Mouse (Mus musculus) cerebellum, adult 18-20 months (tissue): Measurements from ENCODE around the gene Gabpb1.
"Not testable (repeated sequence)": the region's sequence is repeated elsewhere in the genome, so short reads cannot be mapped to it uniquely, and the experiment has no call there.

Source experiments
- DNase-seq, 2 experiments: peaks; one replicate each; pipeline ENCODE4 v3.0.0; 2021

Gabpb1 gene

DNA sequence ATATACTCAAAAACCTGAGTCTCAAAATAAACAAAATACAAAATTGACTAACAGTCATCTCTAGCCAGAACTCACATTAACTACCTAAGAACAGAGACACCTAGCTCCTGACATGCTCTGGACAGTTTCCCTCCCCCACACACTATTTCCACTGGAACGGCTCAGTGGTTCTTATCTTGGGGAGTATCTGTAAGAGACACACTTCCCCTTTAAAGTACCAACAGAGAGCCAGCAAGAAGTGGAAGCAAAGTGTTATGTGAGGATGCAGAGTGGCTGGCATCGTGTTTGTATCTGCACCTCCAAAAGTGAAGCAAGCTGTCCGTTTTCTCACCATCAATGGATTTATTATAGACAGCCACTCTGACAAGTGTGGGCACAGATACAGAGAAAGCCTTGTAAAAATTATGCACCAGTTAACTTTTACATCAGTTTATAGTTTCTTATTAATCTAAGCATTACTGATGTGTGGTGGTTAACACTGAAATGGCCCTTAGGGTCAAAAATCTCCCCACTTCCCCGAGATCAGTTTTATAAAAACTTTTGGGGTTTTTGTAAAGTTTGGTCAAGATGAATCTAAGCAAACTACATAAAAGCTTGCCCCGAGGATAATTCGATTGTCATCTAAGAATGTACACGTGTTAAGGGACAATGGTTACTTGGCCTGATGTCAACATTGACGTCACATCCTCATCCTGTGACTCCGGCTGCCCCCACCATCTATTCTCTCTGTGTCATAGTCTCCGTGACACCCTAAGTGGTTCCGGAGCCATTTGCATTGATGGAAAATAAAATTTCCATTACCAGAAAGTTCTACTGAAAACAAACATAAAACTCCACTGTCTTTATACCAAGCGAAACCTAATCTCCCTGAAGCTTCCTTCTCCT, 40.0 kb downstream of the Gabpb1 start:
- no peak for DNase-seq

GRCm38 (mm10) chr2:126633165-126633564, 43.0 kb downstream of the Gabpb1 start:
- DNase-seq, result no peak

GRCm38 (mm10) chr2:126628455-126628995, 47.6 kb downstream of the Gabpb1 start:
- DNase-seq, result no peak

- peak; percentile 82 to 86 for DNase-seq
Measured at GRCm38 (mm10) chr2:126623138-126623537, 53.0 kb downstream of the Gabpb1 start.

DNA sequence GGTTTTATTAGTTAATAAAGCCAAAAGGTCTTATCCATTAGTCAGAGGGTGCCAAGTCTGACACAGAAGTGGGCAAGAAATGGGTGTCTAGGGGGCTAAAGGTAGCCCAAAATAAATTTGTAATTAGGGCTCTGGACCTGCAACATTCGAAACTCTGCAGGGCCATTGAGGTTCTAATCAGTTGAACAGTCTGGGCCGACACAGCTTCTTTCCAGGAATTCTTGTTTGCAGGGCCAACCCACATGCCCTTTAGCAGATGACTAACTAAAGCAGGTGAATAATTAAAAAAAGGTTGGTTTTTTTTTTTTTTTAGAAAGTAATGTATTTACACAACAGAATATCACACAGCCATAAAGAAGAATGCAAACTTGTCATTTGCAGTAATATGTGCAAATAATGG, 53.7 kb downstream of the Gabpb1 start:
- DNase-seq, result no peak

DNA sequence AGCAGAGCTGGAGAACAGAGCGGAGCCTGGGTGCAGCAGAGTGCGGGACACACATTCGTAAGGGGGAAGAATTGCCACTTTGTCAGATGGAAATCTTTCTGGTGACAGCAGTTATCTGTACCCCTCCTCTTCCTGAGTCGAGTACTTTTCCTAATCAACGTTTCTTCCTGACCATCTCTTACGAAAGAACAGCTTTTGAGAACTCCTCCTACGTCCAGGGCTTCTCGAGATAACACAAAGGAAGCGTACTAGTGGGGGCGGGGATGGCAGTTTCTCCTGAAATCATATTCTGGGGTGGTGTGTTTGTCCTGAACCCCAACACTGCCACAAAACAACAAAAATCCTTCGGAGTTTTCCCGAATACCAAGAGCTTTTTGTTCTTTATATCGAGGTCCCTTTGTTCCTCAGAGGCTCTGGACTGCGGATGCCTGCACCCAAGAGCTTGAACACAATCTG, 56.9 kb downstream of the Gabpb1 start, which contains the start of gene Hdc:
Gene Hdc (minus strand): TSS at position 51 of the 456 bp plus-strand sequence.
- no peak for DNase-seq

DNA sequence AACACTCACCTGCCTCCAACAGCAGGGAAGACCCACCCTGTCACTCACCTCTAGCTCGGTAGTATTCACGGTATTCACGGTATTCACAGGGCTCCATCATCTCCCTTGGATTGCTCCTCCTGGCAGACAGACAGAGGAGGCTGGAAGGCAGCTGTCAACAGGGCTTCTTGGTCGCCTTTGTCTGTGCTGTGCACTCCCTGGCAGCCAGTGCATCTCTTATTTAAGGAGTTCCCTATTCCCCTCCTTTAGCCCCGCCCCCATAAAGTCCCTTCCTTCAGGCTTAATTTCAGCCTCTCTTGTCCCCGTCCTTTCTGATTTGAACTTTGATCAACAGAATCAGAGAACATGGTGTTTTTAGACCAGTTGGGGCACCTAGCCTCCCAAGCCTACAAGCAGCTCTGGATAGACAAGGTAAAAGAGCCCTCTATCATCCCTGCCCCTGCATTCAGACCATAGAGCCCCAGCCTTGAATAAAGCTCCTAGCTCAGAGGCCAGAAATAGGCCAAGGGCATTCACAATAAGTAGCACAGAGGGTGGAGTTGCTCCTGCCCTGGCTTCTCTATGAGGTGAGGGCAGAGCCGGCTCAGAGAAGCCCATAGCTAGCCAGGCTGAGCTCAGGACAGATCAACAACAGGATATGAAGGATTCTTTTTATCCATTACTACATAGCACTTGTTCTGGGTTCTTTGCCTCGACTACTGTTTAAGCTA, 57.5 kb downstream of the Gabpb1 start:
- no peak for DNase-seq

- no peak for DNase-seq
Measured at GRCm38 (mm10) chr2:126615355-126615754, 60.8 kb downstream of the Gabpb1 start.

- DNase-seq, result not testable (repeated sequence)
Measured at GRCm38 (mm10) chr2:126609600-126609999, 66.5 kb downstream of the Gabpb1 start.

GRCm38 (mm10) chr2:126607553-126608203, 68.5 kb downstream of the Gabpb1 start:
- DNase-seq, result no peak

- DNase-seq, result no peak
Measured at GRCm38 (mm10) chr2:126606688-126607062, 69.5 kb downstream of the Gabpb1 start.

- DNase-seq, result no peak
Measured at GRCm38 (mm10) chr2:126606061-126606687, 70.0 kb downstream of the Gabpb1 start.

DNA sequence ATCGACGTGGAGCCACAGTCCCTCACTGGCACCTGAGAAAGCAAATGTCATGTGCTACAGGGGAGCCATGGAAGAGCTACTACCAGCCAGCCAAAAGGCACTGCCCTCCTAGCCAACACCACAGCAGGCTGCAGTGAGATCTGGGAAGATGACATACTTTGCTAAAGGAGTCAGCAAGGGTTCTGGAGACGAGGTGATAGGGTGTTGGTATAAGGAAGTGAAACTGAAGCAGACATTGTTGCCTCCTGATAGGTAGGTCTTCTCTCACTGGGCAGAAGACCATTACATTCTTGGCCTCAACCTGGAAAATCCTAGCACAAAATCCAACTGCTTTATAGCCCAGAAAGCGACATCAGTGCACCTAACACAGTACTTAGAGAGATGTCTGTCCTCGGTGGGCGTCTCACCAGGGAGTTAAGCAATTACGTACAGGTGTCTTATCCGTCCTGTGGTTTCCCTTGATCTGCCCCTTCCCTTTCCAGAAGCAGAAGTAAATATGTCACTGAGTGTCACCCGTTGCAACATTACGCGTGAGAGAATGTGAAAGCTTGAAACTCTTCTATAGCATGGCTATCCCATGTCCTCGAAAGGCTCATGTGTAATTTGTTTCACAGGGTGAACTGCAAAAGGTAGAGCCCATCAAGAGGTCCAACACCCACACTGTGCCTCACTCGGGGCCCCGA, 74.1 kb downstream of the Gabpb1 start:
- DNase-seq, result no peak

DNA sequence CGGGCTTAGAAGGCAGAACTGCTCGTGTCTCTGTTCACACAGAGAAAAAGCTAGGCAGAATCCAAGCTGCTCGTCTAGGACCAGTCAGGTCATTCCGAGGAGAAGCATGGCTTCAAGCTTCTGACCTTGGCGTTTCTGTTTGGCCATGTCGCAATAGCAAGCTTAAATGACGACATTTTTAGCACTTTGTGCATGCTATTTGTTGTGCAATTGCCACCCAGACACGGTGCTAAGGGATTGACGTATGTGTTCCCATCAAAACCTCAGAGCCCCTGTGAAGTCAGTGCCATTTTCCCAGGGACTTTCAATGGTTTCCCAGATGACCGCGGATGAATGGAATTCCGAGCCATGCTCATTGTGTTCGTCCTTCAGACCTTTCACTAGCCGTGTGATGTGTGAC, 75.6 kb downstream of the Gabpb1 start:
- DNase-seq, result no peak

GRCm38 (mm10) chr2:126599005-126599404, 77.1 kb downstream of the Gabpb1 start:
- DNase-seq, result no peak

DNA sequence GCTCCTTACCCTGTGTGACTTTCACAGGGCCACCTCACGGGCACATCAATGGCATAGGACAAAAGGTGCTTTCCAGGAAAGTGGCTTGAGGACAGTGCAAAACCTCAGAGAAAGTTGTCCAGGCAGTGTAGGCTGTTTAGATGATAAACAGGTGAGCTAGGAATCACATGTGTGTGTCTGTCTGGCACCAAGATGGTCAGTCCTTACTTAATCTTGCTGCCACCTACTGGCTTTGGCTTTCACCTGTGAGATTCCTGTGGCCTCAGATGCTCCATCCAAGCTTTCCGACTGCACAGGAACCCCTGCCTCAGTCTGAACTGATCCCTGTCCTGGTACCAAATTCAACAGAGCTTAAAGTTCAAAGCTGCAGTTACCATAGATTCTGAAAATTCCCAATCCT, 77.8 kb downstream of the Gabpb1 start:
- no peak for DNase-seq

- no peak for DNase-seq
Measured at GRCm38 (mm10) chr2:126597279-126598241, 78.6 kb downstream of the Gabpb1 start.

DNA sequence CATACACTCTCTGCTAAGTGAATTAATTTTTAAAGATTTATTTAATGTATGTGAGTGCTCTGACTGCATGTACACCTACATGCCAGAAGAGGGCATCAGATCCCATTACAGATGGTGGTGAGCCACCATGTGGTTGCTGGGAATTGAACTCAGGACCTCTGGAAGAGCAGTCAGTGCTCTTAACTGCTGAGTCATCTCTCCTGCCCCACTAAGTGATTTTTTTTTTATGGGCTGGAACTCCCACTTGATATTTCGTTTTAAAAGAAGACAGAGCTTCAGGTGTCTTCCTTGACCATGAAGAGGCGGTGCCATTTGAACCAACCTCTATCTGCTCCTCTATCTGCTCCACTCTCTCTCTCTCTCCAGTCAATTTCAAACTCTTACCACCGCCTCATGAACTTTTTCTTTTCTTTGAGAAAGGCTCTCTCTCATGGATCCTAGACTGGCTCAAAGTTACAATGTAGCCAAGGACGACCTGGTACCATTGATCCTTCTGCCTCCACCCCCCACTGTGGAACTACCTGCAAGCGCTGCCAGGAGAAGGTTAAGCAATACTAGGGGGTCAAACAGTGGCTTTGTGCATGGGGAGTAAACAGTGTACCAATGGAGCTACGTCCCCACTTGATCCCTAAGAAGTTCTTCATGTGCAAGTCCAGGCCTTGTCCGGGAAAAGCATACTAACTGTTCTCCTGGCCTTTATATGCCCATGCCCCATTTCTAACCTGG, 79.6 kb downstream of the Gabpb1 start:
- no peak for DNase-seq

GRCm38 (mm10) chr2:126593831-126594610, 82.1 kb downstream of the Gabpb1 start:
- peak; percentile 75 to 83 for DNase-seq
